Mouse (Mus musculus): Measurements from ENCODE around the gene Lsamp. TPM values are rescaled to one million over a fixed set of nuclear protein-coding genes. Genes with fewer than 3 reads are reported as not detected.

Gene Lsamp
- total RNA-seq, 2 experiments from 2014 or later: not detected

DNA sequence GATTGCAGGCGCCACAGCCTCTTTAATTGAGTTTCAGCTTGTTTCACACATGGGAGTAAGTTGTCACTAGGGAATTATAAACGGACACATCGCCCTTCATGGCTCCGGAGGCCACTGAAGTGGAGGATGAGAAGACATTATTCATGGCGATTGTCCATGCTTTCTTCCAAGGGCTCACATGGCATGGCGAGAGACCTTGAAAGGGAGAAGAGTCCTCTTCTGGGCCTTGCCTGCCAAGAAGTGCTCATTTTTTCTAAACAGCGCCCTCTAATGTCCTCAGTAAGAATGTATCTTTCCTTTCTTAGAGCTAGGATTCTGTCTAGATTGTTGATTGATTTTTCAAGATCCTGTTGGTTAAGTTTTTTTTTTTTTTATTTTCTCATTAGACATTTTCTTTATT is 1424.7 kb downstream of the Lsamp start:
- no peak for ATAC-seq (replicated peaks; ENCODE audit: low FRiP score, low TSS enrichment, poor library complexity, severe bottlenecking)

DNA sequence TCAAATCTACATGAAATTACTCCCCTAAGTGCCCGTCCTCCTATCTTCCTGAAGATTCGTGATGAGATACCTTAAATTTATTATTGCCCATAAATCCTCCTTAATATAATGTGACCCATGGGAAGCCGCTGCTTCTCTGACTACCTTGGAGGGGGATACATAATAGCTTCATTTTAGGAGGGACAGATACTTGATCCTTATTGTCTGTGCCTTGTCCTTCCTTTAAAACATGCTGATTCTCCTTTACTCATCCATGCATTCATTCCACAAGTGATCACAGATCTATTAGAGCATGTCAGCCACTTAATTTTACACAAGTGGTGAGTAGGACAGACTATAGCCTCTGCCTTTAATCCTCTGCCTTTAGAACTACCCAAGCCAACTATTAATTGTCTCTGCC is 1426.5 kb downstream of the Lsamp start:
- ATAC-seq (replicated peaks; ENCODE audit: low FRiP score, low TSS enrichment, poor library complexity, severe bottlenecking): no peak

DNA sequence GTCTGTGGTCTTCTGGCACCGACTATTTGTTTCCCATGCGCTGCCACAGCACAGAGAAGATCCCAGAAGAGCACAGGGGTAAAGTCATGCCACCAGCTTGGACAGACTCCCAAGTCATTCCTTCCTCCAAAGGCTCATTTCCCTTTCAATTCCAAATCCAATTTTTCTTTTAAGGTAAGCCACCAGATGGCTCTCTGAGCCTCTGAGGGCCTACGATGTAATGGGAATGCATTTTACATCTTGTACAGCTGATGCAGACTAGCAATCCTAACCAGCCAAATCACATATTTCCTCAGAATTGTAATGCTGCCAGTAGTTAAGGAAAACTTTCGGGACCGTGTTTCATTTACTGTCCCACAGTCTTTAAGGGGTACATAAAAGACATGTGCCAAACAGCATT is 1433.2 kb downstream of the Lsamp start:
- no peak for ATAC-seq (replicated peaks; ENCODE audit: low FRiP score, low TSS enrichment, poor library complexity, severe bottlenecking)

DNA sequence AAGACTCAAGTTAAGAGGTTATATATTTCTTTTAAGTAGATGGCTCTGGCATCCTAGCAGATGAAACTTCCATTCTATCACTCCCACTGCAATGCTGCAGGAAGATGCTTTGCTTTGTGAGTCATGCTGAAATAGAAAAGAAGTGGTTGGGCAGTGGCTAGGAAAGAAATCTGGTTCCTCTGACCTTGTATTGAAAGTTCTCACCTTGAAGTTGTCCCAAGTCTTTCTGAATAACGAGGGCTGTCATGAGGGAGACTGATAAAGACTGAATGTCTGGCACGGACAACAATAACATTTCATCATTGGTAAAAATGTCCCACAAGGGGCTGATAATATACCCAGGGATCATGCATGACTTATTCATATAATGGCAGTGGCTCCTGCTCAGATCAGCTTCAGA is 1483.2 kb downstream of the Lsamp start:
- no peak for ATAC-seq (replicated peaks; ENCODE audit: low FRiP score, low TSS enrichment, poor library complexity, severe bottlenecking)

DNA sequence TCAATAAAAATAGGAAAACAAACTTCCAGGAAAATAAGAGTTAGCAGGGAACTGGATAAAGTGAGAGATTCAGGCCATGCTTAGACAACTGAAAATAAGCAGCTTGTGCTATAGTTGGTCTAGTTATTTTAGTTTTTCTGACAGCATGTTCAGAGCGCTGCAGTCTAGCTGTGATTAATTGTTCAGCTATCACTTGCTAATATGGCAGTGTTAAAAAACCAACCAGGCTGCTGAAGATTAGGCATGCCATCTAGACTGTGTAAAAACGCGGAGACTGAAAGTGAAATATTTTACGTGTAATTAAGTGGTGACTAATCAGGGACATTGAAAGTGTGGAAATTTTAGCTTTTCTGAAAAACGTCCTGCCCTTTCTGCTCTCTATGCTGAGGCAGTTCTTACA is 1494.5 kb downstream of the Lsamp start:
- ATAC-seq (replicated peaks; ENCODE audit: low FRiP score, low TSS enrichment, poor library complexity, severe bottlenecking): no peak

DNA sequence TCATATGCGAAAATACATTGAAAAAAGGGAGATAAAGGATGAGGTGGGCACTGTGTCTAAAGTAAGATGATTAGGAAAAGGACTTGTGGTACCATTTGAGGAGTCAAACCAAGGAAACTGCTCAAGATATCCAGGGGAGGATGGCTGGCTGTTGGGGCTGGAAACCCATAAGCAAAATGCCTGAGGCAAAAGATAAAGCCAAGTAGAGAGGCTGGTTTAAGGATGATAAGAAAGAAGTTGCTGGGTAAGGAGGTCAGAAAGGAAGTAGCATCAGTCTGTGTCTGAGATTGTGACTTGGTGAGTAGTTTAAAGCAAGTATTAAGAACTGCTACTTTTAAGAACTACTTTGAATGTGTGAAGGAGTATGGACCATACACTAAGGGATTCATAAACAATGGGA is 1497.7 kb downstream of the Lsamp start:
- ATAC-seq (replicated peaks; ENCODE audit: low FRiP score, low TSS enrichment, poor library complexity, severe bottlenecking): no peak

DNA sequence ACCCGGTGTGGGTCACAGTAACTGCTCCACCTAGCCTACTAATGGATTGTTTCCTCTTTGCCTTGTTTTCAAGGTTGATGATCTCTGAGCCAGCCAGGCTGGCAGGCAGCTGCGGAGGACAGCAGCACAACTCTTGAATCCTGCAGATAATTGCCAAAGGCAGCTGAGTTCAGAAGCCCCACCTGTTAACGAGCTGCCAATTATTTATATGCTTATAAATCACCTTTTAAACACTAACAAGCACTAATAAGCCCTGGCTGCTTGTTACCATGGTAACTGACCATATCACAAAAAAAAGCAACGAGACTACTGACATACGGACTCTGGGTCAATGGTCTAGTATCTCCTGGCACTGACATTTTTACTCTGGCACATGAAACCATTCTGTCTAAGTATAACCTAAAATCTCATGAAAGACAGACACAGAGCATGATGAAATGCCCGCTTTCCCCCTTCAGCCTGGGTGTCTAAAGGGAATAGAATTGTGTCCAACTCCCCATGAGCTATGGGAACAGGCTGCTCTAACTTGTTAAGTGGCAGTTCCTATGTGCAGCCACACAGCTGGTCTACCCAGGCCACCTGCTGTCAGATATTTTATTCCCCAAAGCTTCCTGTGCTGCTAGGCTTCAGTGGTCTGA is 1526.9 kb downstream of the Lsamp start:
- no peak for ATAC-seq (replicated peaks; ENCODE audit: low FRiP score, low TSS enrichment, poor library complexity, severe bottlenecking)

DNA sequence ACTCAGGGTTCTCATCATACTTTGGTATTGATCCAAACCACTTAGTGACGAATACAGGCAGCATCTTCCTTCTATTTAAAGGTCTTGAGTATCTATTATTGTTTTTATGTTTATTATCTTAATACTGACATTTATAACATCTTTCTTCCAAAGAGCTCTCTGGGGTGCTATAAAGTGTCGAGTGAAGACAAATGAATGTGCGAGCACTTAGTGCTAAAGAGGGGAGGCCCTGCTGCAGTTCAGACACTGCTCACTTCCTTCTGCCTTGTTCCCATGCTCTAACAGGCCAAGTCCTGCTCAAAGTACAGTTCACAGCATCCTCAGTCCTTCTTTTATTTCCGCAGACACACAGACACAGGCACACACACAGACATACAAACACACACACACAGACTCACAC is 1537.4 kb downstream of the Lsamp start:
- ATAC-seq (replicated peaks; ENCODE audit: low FRiP score, low TSS enrichment, poor library complexity, severe bottlenecking): no peak

DNA sequence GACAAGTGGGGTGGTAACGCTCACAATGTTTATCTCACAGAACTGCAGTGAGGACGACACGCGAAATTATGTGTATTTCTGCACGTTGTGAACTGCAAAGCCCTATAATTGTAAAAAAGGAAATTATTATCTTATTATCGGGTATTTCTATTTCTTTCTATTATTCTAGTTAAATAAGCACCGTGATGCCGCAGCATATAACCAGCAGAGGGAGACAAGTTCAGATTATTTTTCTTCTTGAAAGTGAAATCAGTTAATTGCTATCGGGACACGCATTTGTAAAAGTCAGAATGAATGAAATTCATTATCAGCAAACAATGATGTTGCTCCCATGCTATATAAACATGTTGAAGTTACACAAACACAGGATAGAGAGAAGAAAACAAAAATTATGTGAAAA is 1540.1 kb downstream of the Lsamp start:
- no peak for ATAC-seq (replicated peaks; ENCODE audit: low FRiP score, low TSS enrichment, poor library complexity, severe bottlenecking)

DNA sequence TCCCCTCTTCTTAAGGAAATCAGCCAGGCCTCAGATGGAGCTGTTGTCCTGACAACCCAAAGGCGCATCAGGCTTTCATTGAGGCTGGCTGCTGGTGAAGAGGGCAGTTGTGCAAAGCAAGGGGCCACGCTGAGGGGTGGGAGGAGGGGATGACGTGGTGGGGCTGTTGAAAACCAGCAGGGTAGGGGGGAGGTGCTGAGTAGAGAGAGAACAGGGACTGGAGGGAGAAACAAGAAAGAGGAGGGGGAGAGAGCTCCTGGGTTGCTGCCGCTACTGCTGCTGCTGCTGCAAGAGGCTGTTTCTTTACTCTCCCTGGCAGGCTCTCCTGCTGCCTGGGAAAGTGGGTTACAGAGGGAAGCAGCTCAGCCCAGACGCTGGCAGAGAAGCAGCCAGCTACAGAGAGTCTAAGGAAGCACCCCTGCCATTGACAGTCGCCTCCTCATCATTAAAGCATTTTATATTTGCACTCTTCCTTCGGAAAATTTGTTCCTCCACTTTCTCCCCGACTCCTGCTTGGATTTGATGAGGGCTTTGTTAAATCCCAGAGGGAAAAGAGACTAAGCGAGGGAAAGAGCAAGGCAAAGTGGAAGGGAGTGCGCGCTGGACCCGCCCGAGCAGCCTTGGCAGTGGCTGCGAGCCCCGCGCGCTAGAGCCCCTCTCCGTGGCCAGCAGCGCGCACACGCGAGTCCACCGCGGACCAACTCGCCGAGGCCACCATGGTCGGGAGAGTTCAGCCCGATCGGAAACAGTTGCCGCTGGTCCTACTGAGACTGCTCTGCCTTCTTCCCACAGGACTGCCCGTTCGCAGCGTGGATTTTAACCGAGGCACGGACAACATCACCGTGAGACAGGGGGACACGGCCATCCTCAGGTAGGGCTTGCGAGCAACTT is 1548.7 kb downstream of the Lsamp start:
- ATAC-seq (replicated peaks; ENCODE audit: low FRiP score, low TSS enrichment, poor library complexity, severe bottlenecking): no peak

DNA sequence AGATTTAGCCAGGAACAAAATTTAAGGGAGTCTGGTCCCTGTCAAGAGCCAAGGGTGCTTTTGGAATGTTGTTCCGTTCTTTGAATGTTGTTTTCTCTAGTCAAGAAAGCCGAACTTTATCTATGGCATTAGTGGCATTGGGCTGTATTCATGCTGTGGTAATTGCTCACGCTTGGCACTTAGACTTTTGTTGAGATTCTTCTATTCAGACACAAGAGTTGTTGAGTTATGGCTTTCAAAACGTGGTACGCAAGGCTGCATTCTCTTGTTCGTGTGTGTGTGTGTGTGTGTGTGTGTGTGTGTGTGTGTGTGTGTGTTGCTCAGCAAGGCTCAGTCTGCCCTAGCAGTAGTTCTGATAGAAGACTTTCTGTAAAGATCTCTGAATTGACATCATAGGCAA is 1549.5 kb downstream of the Lsamp start:
- ATAC-seq (replicated peaks; ENCODE audit: low FRiP score, low TSS enrichment, poor library complexity, severe bottlenecking): no peak

DNA sequence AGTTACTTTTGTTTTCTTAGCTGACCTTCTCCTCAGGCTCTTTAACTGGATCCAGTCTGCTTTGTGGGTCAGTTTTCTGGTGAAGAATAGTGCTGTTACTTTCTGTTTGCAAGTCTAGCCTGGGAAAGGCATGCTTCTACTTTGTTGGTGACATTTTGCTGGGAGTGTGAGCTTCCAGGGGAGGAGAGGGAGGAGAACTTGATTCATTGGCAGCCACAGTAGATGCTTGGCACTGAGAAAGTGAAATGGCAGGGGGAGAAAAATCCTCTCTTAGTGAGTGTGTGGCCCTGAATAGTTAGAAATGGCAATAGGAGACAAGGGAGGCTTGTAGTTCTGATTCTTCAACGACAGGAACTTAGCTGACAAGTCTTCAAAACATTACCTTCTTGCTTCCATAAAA is 1551.6 kb downstream of the Lsamp start:
- no peak for ATAC-seq (replicated peaks; ENCODE audit: low FRiP score, low TSS enrichment, poor library complexity, severe bottlenecking)

DNA sequence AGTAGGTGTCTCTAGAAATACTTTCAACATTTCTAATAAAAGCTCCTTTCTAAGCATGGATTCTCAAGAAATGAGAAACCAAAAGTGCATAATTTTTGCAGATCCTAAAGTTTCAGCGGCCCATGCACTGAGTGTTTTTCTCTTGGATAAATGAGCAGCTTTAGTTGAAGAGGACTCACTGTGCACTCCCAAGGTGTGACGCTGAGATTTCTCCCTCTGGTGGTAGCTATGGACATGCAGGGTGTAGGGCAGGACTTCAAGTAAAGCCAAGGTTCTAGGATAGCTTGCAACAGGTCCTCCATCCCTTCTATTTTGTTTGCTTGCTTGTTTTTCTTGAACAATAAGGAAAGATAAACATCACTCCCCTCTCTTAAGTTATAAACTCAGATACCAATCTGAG is 1558.5 kb downstream of the Lsamp start:
- ATAC-seq (replicated peaks; ENCODE audit: low FRiP score, low TSS enrichment, poor library complexity, severe bottlenecking): no peak

DNA sequence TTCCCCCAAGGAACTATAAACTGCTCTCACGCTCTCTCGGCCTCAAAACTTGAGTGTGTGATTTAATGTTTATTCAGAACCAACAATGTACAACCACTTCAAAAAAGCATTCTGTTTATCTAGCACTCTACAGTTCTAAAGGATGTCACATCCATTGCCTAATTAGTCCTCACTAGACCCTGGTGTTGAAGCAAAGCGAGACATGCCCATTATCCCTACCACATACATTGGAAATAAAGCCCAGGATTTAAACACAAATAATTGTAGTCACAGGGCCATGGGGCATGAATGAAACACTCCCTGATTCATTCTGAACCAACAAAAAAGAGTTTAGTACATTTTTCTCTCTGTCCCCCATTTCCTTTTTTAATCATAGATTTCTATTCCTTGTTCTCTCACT is 1567.0 kb downstream of the Lsamp start:
- ATAC-seq (replicated peaks; ENCODE audit: low FRiP score, low TSS enrichment, poor library complexity, severe bottlenecking): no peak

DNA sequence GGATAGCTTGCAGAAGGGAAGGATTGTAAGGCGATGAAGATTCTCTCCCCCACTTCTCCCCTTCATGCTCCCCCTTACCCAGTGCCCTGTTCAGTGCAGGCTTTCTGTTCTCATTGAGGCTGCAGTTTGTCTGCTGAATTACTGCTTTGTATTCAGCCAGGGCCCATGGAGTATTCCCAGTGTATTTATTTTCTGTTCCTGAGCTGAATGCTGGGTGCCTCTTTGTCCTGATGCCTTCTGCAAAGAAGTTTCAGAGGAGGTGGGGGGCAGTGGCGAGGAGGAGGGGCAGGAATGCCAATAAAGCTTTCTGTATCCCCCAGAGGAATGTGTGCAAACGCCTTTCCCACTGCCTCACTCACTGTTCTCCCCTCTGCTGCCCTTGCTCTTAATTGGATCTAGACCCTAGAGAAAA is 1567.7 kb downstream of the Lsamp start:
- ATAC-seq (replicated peaks; ENCODE audit: low FRiP score, low TSS enrichment, poor library complexity, severe bottlenecking): no peak

DNA sequence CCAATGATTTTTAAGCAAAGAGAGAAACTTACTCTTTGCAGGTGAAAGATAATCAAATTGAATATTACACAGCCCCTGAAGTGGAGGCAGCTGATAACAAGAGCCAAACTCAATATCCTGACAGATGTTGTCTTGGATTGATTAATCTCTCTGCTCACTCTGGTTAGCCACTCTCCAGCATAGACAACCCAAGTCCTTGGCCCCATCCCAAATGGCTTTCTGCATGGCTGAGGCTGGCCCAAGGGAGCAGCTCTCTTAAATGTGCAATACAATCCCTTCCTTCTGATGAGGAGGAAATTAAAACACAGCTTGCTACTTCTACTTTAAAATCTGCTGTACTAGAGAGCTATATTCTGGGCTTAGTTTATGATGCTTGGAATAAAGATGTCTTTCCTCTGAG is 1572.9 kb downstream of the Lsamp start:
- no peak for ATAC-seq (replicated peaks; ENCODE audit: low FRiP score, low TSS enrichment, poor library complexity, severe bottlenecking)

DNA sequence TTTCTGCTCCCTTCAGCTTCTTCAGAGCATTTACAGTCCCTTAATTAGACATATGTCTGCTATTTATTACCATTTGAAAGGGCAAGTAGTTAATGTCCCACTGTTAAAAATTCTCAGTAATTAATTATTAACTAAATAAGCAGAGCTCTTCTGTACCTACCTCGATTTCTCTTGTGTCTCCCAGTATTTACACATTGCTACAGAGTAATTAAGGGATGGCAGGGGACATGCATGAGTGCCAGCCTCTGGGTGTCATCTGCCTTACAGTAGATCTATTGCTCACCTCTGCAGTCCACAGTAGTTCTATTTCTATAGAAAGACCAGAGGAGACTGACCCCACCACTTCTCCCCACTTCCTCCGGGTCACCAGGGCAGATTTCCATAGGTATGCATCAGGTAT is 1581.1 kb downstream of the Lsamp start:
- no peak for ATAC-seq (replicated peaks; ENCODE audit: low FRiP score, low TSS enrichment, poor library complexity, severe bottlenecking)

DNA sequence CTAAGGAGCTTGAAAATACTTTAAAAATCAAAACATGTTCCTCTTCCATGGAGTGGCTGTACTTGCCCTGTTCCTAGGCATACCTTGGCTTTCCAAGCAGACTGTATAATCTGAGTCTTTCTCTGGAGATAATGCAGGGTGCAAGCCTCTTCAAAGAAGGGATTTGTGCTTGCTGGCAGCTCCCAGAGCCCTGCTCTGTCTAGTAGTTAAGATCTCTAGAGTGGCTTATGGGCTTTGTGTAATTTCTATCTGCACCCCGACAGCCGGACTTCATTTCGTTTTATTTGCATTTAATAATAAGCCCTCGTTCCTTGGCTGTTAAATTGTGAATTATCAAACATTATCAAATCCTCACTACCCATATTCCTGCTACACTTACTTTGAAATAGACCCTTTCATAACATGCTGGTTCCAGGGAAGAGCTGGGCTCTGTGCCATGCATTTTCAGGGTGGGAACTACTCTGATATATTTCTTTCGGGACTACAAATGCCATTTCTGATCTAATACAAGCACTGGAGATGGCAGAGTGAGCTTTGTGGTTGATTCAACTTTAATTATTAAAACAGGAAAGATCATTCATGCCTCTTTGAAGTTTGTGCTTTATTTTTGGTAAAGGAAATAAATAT is 1604.6 kb downstream of the Lsamp start:
- ATAC-seq (replicated peaks; ENCODE audit: low FRiP score, low TSS enrichment, poor library complexity, severe bottlenecking): no peak

DNA sequence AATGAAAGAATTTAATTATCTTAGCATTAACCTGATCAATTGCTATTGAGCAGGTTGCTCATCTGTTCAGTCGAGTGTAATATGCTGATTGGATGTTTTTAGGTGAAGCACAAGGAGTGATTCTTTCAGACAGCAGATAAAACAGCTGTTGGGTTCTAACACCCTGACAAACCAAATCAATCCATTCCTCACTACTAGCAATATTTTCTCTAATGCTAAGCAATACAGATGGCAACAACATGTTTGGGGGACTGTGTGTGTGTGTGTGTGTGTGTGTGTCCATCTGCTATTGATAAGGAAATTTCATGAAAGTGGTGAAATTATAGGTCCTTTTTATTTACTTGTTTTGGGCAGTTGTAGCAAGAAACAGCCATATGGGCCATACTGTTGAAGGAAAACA is 1628.1 kb downstream of the Lsamp start:
- ATAC-seq (replicated peaks; ENCODE audit: low FRiP score, low TSS enrichment, poor library complexity, severe bottlenecking): no peak

DNA sequence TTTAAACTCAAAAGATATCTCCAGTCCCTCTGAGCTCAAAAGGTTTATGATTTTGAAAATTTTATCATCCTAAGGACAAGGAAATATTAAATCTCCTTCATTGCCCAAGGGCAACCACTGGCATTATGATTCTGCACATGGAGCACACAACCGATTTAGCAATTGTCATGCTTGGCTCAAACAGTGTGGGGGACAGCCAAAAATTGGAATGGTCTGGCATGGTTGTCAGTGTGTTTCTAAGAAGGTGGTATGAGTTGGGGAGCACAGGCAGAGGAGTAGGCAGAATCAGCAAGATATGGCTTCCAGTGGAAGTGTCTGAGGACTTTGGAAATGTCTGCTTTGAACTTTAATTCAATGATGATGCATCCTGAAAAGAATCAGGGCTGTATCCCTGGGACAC is 1639.7 kb downstream of the Lsamp start:
- ATAC-seq (replicated peaks; ENCODE audit: low FRiP score, low TSS enrichment, poor library complexity, severe bottlenecking): no peak

DNA sequence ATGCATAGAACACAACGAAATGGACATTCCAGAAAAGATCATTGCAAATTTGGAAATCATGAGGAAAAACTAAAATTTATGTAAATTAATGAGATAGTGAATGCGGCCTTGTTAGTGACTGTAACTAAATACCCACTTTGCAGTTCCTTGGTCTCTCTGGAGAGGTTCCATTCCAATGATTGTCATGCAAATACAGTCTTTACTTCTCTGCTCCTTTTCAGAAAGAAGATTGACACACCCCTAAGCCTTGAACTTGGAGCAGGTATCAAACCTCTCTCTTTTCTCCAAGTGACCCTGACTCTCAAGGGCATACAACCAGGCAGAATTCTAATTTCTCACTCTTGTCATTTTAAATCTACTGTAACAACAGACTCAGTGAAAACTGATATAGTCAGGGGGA is 1649.7 kb downstream of the Lsamp start:
- ATAC-seq (replicated peaks; ENCODE audit: low FRiP score, low TSS enrichment, poor library complexity, severe bottlenecking): no peak
